Mouse (Mus musculus) spleen, postnatal 36 days (tissue): Measurements from ENCODE around the gene Gp6.
"Not testable (repeated sequence)": the region's sequence is repeated elsewhere in the genome, so short reads cannot be mapped to it uniquely, and the experiment has no call there.

Experiments used
- DNase-seq, 2 experiments: peaks; one replicate each; pipeline ENCODE4 v3.0.0; 2022; ENCODE audit warnings: low spot score in 2 of 2, mixed read lengths in 1 of 2

Gp6 gene

DNA sequence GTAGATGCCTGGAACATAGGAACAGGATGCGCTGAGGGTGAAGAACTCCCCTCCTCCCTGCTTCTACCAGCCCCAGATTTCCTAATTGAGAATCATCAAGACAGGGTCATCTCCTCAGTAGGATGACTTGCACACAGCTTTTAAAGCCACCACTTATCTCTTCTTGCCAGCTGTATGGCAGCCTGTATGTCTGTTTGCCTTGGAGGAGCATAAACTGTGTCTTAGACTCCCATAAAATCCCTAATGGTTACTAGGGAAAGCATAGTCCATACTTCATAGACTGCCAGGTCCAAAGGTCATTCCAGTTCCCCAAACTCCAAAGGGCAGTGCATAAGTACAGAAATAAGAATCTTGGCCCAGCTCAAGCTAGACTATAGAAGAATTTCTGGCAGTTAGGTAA is at the start of gene Gp6:
TSS of gene Gp6 (minus strand) at position 15 of the 400 bp plus-strand sequence.
- no peak for DNase-seq

DNA sequence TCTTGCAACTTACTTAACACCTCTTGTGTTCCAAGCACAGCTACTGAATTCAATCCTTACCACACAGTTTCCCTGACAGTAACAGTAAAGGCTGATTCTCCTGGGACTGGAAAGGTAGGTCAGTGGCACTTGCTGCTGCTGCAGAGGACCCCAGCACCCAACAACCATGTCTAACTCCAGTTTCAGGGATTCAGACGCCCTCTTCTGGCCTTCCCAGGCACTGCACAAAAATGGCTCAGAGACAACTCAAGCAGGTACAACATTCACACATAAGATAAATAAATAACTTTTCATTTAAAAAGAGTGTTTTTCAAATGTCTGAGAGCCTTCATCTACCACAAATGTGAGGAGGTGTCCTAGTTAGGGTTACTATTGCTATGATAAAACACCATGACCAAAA is 49.6 kb upstream of the Gp6 start:
- no peak for DNase-seq

DNA sequence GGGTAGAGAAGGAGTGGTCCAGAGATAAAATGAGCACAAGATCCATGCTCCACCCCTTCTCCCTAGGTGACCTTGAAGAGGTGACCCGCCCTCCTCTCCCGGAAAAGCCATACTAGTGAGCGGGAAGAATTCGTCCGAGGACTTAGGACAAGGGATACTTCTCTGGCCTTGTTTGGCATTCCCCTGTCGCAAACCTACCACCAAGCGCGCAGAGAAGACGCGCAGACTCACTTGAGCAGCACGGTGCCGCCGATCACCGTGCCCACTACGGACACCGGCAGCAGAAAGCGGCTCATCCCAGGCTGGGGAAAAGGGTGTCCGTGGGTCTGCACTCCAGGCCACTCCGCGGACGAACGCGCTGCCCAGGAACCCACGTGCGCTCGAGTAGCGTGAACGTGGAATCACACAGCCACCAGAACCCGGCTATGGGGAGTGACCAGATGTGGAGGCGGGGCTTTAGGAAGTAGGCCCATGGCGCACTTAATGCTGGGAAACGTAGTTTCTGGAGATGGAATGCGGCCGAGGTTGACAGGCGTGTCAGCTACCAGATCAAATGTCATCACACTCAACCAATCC is 47.8 kb upstream of the Gp6 start, which contains the start of gene Rdh13:
TSS of gene Rdh13 (minus strand) at position 434 of the 576 bp plus-strand sequence.
- DNase-seq = peak; percentile 78 to 82

DNA sequence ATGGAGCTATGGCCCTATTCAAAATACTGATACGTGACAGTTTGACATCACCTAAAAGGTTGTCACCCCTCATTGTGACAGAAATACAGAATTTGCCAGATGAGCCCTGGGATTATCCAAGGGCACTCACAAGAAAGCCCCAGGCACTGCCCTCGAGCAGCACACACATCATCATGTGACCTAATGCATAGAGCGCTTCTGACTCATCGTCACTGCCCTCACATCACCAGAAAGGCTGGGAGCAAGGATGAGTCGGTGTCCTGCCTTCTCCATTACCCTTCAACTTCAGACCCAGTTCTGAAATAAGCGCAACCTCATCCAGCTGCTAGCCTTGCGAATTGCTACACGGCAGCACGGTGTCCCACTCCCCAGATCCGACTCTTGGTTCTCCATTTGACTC is 43.0 kb upstream of the Gp6 start:
- DNase-seq = no peak

DNA sequence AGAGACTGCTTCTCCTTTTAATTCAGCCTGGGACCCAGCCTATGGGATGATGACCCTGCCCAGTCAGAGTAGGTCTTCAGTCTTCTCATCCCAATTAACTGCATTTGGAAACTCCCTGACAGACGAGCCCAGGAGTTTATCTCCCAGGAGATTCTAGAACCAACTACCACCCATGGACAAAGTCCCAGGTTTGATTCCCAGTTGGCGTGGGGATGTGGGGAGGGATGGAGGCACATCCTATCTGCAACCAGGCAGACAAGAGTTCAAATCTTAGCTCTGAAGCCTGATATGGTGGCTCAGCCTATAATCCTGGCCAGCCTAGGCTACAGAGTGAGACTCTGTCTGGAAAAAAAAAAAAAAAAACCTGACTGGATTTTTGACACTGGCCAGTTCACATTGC is 40.2 kb upstream of the Gp6 start:
- DNase-seq = no peak

DNA sequence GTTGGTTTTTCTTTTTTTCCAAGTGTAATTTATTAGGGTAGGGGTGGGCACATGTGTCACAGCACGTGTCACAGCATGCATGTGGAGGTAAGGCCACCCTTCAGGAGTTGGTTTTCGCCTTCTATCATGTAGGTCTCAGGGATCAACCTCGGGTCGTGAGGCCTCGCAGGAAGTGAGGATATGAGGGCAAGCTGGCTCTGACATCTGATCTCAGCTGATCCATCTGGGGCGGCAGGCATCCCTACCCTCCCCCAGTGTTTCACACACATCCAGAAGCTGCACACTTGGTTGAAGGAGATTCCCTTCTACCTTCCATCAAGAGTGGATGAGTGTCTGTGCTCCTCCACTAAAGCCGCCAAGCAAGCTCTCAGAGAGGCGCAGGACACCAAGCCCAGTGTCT is 34.5 kb upstream of the Gp6 start:
- no peak for DNase-seq

DNA sequence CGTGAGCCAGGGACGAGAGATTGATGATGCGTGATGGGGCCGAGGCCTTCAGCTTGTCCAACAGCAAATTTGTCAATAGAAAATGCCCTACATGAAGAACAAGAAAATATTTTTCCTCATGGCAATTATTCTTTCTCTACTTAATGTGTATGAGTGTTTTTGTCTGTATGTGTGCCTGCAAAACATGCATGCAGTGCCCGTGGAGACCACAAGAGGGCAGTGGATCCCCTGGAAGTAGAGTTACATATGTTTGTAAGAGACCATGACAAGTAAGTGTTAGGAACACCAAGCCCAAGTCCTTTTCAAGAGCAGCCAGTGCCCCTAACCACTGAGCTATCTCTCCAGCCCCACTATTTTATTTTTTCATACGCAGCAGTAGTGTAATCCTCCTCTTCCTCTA is 34.0 kb upstream of the Gp6 start:
- peak; percentile 43 to 58 for DNase-seq

DNA sequence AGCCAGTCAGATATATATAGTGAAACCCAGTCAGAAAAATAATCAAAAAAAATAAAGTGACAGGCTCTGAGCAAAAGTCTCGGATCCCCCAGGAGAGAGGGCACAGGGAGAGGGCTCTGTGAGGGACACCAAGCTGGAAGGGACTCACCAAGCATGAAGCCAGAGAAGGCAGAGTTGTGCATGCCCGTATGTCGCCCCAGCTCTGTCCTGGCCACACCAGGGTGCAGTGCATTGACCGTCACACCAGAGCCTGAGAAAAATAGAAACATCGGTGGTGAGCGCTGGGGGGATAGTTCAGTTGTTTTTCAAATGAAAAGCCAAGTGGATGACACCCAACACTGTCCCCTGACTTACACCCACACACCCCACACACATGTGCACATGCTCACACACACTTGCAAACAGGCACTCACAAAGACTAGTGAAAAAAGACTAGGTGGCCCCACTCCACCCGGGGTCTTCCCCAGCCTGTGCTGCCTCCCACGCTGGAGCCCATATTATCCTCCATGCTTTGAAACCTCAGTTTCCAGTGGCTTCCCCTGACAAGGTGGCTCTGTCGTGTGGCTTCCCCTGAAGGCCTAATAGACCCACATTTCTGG is 32.8 kb upstream of the Gp6 start:
- no peak for DNase-seq

DNA sequence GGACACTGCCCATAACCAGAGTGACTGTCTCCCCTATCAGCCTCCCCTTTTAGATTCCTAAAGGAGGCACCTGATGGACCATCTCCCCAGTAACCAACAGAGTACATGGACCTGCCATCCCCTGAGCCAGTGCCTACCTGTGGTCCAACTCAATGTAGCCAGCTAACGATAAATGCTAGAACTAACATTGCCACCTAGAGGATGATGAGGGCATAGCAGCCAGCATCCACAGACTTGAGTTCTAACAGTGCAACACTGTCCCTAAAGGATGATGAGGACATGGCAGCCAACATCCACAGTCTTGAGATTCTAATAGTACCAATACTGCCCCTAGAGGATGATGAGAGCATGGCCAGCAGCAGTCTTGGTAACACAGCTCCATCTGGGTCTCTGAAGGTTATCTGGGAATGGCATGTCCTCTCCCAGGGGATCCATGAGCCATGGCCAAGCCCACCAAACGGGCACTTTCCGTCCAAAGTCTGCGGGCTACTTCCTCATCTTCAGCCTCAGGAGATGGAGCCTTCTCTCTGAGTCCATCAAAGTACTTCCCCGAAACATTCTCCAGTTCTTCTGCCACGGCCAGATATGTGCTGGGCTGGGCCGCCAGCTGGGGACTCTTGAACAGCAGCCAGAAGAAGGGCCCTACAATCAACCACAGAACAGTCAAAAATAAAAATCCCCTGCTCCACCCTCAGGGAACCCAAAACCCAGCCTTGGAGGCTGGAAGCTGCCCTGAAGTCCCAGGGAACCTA is 29.8 kb upstream of the Gp6 start:
- peak; percentile 78 to 89 for DNase-seq

DNA sequence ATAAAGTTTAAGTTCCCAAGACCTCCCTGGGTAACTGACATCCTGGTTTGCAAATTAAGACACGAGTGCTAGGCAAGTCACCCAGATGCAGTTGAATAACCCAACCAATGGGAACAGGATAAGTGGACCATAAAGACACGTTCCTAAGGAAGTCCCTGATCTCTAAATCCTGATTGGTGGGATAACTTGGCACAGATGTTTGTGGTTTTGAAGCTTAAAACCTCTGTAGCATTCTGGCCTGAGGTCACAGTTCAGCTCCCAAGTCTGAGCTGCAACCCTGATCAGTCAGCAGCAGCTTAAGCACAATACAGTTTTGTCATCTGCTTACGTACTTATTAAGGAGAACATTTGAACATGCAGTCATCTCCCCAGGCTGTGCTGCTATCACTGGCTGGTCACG is 22.7 kb upstream of the Gp6 start:
- no peak for DNase-seq

DNA sequence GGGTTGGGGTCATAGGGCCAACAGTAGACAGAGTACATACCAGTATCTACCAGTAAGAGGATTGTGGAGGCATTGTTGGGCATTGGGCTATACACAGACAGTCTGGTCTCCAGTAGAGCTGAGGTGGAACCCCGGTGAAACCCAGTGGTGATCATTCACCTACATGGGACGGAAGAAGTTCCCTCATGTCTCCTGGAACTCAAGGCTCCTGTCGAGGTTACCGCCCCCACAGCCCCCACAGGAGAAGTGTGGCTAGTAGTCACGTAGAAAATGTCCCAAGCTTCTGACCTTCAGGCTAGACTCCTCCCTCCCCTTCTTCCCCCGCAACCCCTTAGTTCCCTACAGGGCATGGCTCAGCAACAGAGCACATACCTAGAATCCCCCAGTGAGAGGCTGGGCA is 22.1 kb upstream of the Gp6 start:
- DNase-seq = no peak

DNA sequence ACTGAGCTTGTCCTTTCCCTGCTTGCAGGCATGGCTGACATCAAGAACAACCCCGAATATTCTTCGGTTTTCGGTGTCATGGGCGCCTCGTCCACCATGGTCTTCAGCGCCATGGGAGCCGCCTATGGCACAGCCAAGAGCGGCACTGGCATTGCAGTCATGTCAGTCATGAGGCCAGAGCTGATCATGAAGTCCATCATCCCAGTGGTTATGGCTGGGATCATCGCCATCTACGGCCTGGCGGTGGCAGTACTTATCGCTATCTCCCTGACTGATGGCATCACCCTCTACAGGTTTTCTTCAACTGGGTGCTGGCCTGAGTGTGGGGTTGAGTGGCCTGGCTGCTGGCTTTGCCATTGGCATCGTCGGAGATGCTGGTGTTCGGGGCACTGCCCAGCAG is 14.9 kb upstream of the Gp6 start:
- not testable (repeated sequence) for DNase-seq

DNA sequence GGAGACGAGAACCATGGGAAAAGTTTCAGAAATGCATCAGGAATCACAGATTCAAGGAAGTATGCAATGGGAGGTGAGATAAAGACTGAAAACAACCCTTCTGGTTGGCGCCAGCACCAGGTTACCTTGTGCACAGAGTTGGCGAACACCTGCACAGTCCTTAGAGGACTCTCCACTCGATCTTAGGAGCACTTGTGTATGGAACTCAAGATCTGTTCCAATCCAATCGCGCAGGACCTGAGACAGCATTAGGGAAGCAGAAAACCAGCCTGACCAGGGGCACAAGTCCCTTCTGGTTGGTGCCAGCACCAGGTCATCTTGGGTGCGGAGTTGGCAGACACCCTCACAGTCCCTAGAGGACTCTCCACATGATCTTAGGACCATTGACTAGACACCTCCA is 24.0 kb downstream of the Gp6 start:
- no peak for DNase-seq

DNA sequence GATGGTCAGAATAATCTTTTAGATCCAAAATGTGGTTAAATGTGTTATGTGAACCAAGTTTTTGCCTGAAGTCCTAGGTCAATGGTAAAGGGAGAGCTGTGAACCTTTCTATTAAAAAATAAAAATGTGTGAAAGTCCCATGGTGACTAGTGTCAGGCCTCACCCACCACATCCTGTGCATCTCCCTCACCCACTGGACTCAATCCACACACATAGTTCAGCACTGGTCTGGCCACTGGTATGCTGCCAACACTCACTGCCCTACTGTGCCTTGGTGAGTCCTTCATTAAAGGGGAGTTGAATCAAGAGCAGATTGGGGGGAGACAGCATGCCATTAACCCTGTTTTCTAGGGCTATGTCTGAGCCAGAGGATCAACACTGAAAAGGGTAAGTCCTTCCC is 60.0 kb downstream of the Gp6 start, which contains the start of gene Ncr1:
TSS of gene Ncr1 (plus strand) at position 216 of the 400 bp plus-strand sequence.
- no peak for DNase-seq

DNA sequence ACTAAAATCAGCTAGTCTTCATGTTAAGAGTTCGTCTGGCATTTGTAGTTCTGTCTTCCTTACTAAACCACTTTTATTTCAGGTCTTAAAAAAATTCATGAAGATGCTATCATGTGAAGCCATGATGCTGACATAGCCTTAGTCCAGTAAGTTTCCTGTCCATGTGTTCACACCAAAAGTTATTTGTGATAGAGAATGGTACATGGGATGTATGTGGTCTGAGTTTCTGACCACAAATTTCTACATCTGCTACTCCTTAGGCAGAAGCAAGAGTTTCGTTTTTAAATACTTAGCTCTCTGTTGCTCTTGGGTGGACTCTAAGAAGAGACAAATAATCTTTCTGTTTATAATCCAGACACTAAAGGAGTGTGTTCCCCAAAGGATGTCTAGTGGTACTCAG is 74.2 kb downstream of the Gp6 start:
- DNase-seq = no peak
